Mouse (Mus musculus) ES-E14 (cell line): ENCODE measurements at regions not wholly inside any gene's neighbourhood (a gene's known extent, or its start where the extent isn't known, plus 50 kb on each side); places are given as distances from the start of the nearest gene placed in this dataset.

Source experiments
- DNase-seq: peaks from one replicate; pipeline ENCODE4 v3.0.0-alpha.2; 2013; ENCODE audit warnings: low read depth, low spot score
- H3K27ac ChIP-seq: 2 replicates; pipeline ENCODE4 v1.5.1; 2012; ENCODE audit warnings: low read depth, mild to moderate bottlenecking, low read length, moderate library complexity, mixed read lengths; ENCODE audit not compliant: poor library complexity, insufficient read depth, severe bottlenecking
- H3K36me3 ChIP-seq: 2 replicates; pipeline ENCODE4 v1.6.1; 2012; ENCODE audit warnings: mild to moderate bottlenecking, low read length, moderate library complexity, mixed read lengths; ENCODE audit not compliant: control insufficient read depth, poor library complexity, insufficient read depth, severe bottlenecking
- H3K4me1 ChIP-seq, 2 experiments: fragments of 150-350 bp in 1 of 2; sonication (generic) in 1 of 2; 2 replicates each; pipeline ENCODE4 v1.6.1; 2012; ENCODE audit warnings: low read length in 2 of 2, mild to moderate bottlenecking in 1 of 2, mixed read lengths in 1 of 2; ENCODE audit not compliant: control insufficient read depth in 2 of 2, insufficient read depth in 2 of 2, poor library complexity in 1 of 2
- H3K4me3 ChIP-seq, 2 experiments: fragments of 150-350 bp in 1 of 2; sonication (generic) in 1 of 2; 2 replicates each; pipeline ENCODE4 v1.5.1; 2012; ENCODE audit warnings: low read length in 2 of 2, low read depth in 1 of 2, mild to moderate bottlenecking in 1 of 2, mixed read lengths in 1 of 2; ENCODE audit not compliant: insufficient read depth in 1 of 2, poor library complexity in 1 of 2, severe bottlenecking in 1 of 2
- H3K9ac ChIP-seq: 2 replicates; pipeline ENCODE4 v1.6.1; 2012; ENCODE audit warnings: low read depth, mild to moderate bottlenecking, low read length, mixed read lengths; ENCODE audit not compliant: poor library complexity, insufficient read depth, severe bottlenecking
- H3K9me3 ChIP-seq: fragments of 150-350 bp; sonication (generic); 2 replicates; pipeline ENCODE4 v1.6.1; 2012; ENCODE audit warnings: low read depth, mild to moderate bottlenecking, low read length; ENCODE audit not compliant: control insufficient read depth, insufficient read depth
- CHD2 ChIP-seq: IDR thresholded peaks from 2 replicates; pipeline ENCODE4 v1.6.1; 2014; ENCODE audit warnings: mild to moderate bottlenecking, low read depth, low read length, inconsistent platforms
- HCFC1 ChIP-seq: IDR thresholded peaks from 2 replicates; pipeline ENCODE4 v1.6.1; 2012; ENCODE audit warnings: low read length, inconsistent platforms, borderline replicate concordance; ENCODE audit not compliant: insufficient read depth
- MAFK ChIP-seq: IDR thresholded peaks from 2 replicates; pipeline ENCODE4 v1.6.1; 2014; ENCODE audit warnings: mild to moderate bottlenecking, low read depth, low read length, inconsistent platforms; ENCODE audit not compliant: insufficient read depth
- ZC3H11A ChIP-seq: IDR thresholded peaks from 2 replicates; pipeline ENCODE4 v1.6.1; 2012; ENCODE audit warnings: low read depth, mild to moderate bottlenecking, inconsistent platforms, low read length, borderline replicate concordance
- ZNF384 ChIP-seq: IDR thresholded peaks from 2 replicates; pipeline ENCODE4 v1.6.1; 2012; ENCODE audit warnings: low read depth, low read length, inconsistent platforms
- in situ Hi-C, 2 experiments: fragments of 600-800 bp; cut with MboI; formaldehyde crosslinking; loops; one replicate each; pipeline ENCODE4 v1.15.1; 2025; ENCODE audit warnings: low sequenced_read_pairs in 2 of 2, inconsistent platforms in 1 of 2; ENCODE audit not compliant: unreplicated experiment in 2 of 2

- Histone ChIP-seq H3K36me3 (no peaks in the 10 kb centered on the region), H3K4me1 (no peaks in the 10 kb centered on the region), H3K9me3 (no peaks in the 10 kb centered on the region), H3K9ac (no peak overlapping the region), H3K27ac (no peak overlapping the region), H3K4me3 (no peak overlapping the region)
- TF ChIP-seq CHD2: no peak
- TF ChIP-seq HCFC1: no peak
- TF ChIP-seq MAFK: no peak
- in situ Hi-C loops: no loop called here
- DNase-seq: no peak
Measured at GRCm38 (mm10) chr6:97699752-97700098, 82.4 kb upstream of the Frmd4b start.

DNA sequence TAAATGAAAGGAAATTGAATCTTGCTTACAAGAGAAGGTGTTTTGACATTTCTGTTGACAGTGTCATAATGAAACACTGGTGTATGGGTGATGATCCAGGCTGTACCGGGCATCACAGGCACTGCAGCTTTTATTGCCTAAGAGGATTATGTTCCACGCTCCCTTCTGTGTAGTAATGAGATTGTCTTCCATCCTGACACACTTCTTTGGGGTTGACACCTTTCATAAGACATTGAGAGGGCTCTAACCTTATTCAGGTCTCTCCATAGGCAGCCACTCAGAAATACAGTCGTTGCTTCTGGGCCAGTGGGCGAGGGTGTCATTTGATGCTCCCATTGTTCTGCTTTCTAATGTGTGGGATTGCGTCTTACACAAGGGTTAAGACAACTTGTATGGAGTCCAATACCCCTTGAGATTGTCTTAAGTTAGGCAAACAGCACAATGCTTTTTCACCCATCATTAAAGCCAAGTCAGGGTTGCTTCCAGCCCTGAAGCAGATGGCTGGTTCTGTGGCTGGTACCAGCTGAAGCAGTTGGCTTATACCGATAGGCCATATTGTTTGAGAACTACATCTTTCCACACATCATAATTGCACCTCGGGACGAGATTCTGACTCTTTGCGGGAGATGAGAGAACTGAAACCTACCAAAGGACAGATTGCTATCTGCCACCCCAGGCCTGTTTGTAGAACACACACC lies 81.9 kb upstream of the Frmd4b start:
- in situ Hi-C loops: no loop called here
- TF ChIP-seq HCFC1 (no peak), MAFK (no peak), CHD2 (no peak), ZC3H11A (no peak), ZNF384 (no peak)
- Histone ChIP-seq H3K4me3 (no peak overlapping the region), H3K4me1 (no peaks in the 10 kb centered on the region), H3K9me3 (no peaks in the 10 kb centered on the region), H3K9ac (no peak overlapping the region), H3K36me3 (no peaks in the 10 kb centered on the region), H3K27ac (no peak overlapping the region)
- no peak for DNase-seq

GRCm38 (mm10) chr6:97693281-97693680 lies 75.9 kb upstream of the Frmd4b start:
- no peak for DNase-seq
- Histone ChIP-seq H3K27ac (no peak overlapping the region), H3K36me3 (no peaks in the 10 kb centered on the region), H3K9me3 (no peaks in the 10 kb centered on the region), H3K4me1 (no peaks in the 10 kb centered on the region), H3K4me3 (no peak overlapping the region), H3K9ac (no peak overlapping the region)
- in situ Hi-C loops: no loop called here
- TF ChIP-seq MAFK: no peak
- TF ChIP-seq CHD2: no peak
- no peak for TF ChIP-seq ZNF384
- TF ChIP-seq HCFC1: no peak
- no peak for TF ChIP-seq ZC3H11A

GRCm38 (mm10) chr6:97691136-97691535 lies 73.8 kb upstream of the Frmd4b start:
- Histone ChIP-seq H3K27ac (no peak overlapping the region), H3K9me3 (no peaks in the 10 kb centered on the region), H3K36me3 (no peaks in the 10 kb centered on the region), H3K4me1 (no peaks in the 10 kb centered on the region), H3K9ac (no peak overlapping the region), H3K4me3 (no peak overlapping the region)
- TF ChIP-seq CHD2 (no peak), MAFK (no peak), ZC3H11A (no peak), HCFC1 (no peak), ZNF384 (no peak)
- no peak for DNase-seq
- in situ Hi-C loops: no loop called here

DNA sequence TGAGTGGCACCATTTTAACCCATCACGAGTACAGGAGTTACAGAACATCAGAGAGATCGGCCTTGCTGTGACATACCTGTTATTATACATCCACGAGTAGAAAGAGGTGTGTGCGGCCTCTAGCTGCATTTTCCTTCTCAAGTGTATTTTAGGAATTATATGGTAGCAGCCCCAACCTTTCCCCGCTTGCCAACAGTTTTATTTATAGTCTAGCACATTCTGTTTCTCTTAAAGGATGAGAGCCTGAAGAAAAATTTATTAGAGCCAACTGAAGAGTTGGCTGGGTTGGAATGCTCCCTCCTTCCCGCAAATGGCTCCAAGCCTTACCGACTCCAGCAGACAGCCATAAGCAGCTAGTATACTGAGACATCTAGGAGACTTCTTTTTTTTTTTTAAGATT lies 67.0 kb upstream of the Frmd4b start:
- no peak overlapping the region for H3K9ac ChIP-seq
- no peaks in the 10 kb centered on the region for H3K4me1 ChIP-seq
- H3K27ac ChIP-seq: no peak overlapping the region
- TF ChIP-seq MAFK: no peak
- no peak for TF ChIP-seq ZNF384
- TF ChIP-seq ZC3H11A: no peak
- no peak for TF ChIP-seq CHD2
- no peak for TF ChIP-seq HCFC1
- H3K9me3 ChIP-seq: no peaks in the 10 kb centered on the region
- H3K4me3 ChIP-seq: no peak overlapping the region
- no peak for DNase-seq
- no peaks in the 10 kb centered on the region for H3K36me3 ChIP-seq
- in situ Hi-C loops: no loop called here
